Mouse (Mus musculus): Measurements from ENCODE around the gene Cttn. TPM values are rescaled to one million over a fixed set of nuclear protein-coding genes. Genes with fewer than 3 reads are reported as not detected.

Gene Cttn
- total and polyA plus RNA-seq, 3 experiments = 0.55 TPM; not detected in 2

GRCm38 (mm10) chr7:144475741-144476140 lies 4.9 kb upstream of the Cttn start:
- no peak overlapping the region for H3K9ac ChIP-seq (ENCODE audit: insufficient read depth, low read depth)
- H3K4me2 ChIP-seq (ENCODE audit: insufficient read depth, low read depth, poor library complexity, severe bottlenecking) = no peak overlapping the region
- 0 out of 4 replicates have a peak, but pooled peaks cover 0 to 3% of the 10 kb centered on the region in 2 experiments for H3K4me1 ChIP-seq (ENCODE audit: control insufficient read depth in 1 of 2, insufficient read depth in 2 of 2)
- in situ Hi-C loops (cut with MboI; ENCODE audit: low pct_ligation_motif_present, low pct_unique_long_range_greater_than_20kb, low sequenced_read_pairs) = no loop called here
- no peaks in the 10 kb centered on the region for H3K27me3 ChIP-seq (replicated peaks)
- peaks cover 37 to 40% of the 10 kb centered on the region in 2 experiments for H3K36me3 ChIP-seq (replicated peaks in 1 of 2; ENCODE audit: control insufficient read depth in 1 of 2, insufficient read depth in 1 of 2, low read length in 1 of 2)
- no peak overlapping the region for H3K4me3 ChIP-seq (replicated peaks in 1 of 3; ENCODE audit: low read depth in 2 of 3, low read length in 2 of 3, poor library complexity in 1 of 3)
- no peak for DNase-seq (ENCODE audit: extremely low read depth)
- H3K27ac ChIP-seq (ENCODE audit: insufficient read depth, low read depth) = no peak overlapping the region
- no peak for TF ChIP-seq CHD2 (IDR thresholded peaks at IDR 0.05; ENCODE audit: low read length)
- no peak for TF ChIP-seq SIN3A (IDR thresholded peaks at IDR 0.05; ENCODE audit: low read length)
- no peak for TF ChIP-seq RAD21 (IDR thresholded peaks at IDR 0.05; ENCODE audit: low read depth, low read length)
- no peak for TF ChIP-seq ZC3H11A (IDR thresholded peaks at IDR 0.05; ENCODE audit: low read depth, low read length)
- no peak for TF ChIP-seq JUN (IDR thresholded peaks at IDR 0.05; ENCODE audit: insufficient read depth, low read depth, low read length)
- no peak for TF ChIP-seq KAT2A (IDR thresholded peaks at IDR 0.05; ENCODE audit: insufficient replicate concordance, low read length)
- TF ChIP-seq USF2 (conservative IDR thresholded peaks at IDR 0.05; ENCODE audit: low read depth, low read length) = no peak
- no peak for TF ChIP-seq PAX5 (IDR thresholded peaks at IDR 0.05; ENCODE audit: low read length)
- H3K9me3 ChIP-seq (replicated peaks; ENCODE audit: low read length) = peaks cover 1% of the 10 kb centered on the region
- dilution Hi-C loops (cut with MboI; ENCODE audit: extremely low pct_ligation_motif_present, extremely low pct_unique_long_range_greater_than_20kb, low sequenced_read_pairs) = no loop called here
- no peaks in the 10 kb centered on the region for H3K79me2 ChIP-seq (replicated peaks; ENCODE audit: control insufficient read depth, extremely low read depth, insufficient read depth, poor library complexity, severe bottlenecking)

- no peak for DNase-seq (ENCODE audit: extremely low read depth)
- Histone ChIP-seq H3K9me3 (replicated peaks; ENCODE audit: low read length) (peaks cover 6% of the 10 kb centered on the region), H3K79me2 (replicated peaks; ENCODE audit: control insufficient read depth, extremely low read depth, insufficient read depth, poor library complexity, severe bottlenecking) (no peaks in the 10 kb centered on the region), H3K4me2 (ENCODE audit: insufficient read depth, low read depth, poor library complexity, severe bottlenecking) (no peak overlapping the region), H3K27me3 (replicated peaks) (peaks cover 3% of the 10 kb centered on the region), H3K36me3 (replicated peaks in 1 of 2; ENCODE audit: control insufficient read depth in 1 of 2, insufficient read depth in 1 of 2, low read length in 1 of 2) (peaks cover 18 to 19% of the 10 kb centered on the region in 2 experiments), H3K27ac (ENCODE audit: insufficient read depth, low read depth) (no peak overlapping the region), H3K4me1 (ENCODE audit: control insufficient read depth in 1 of 2, insufficient read depth in 2 of 2) (0 out of 4 replicates have a peak, but pooled peaks cover 0 to 3% of the 10 kb centered on the region in 2 experiments), H3K9ac (ENCODE audit: insufficient read depth, low read depth) (no peak overlapping the region), H3K4me3 (replicated peaks in 1 of 3; ENCODE audit: low read depth in 2 of 3, low read length in 2 of 3, poor library complexity in 1 of 3) (no peak overlapping the region)
- dilution Hi-C loops (cut with MboI; ENCODE audit: extremely low pct_ligation_motif_present, extremely low pct_unique_long_range_greater_than_20kb, low sequenced_read_pairs) = no loop called here
- in situ Hi-C loops (cut with MboI; ENCODE audit: low pct_ligation_motif_present, low pct_unique_long_range_greater_than_20kb, low sequenced_read_pairs) = no loop called here
- TF ChIP-seq MYC (IDR thresholded peaks at IDR 0.05; ENCODE audit: low read depth, low read length) (no peak), KAT2A (IDR thresholded peaks at IDR 0.05; ENCODE audit: insufficient replicate concordance, low read length) (no peak), HCFC1 (IDR thresholded peaks at IDR 0.05; ENCODE audit: low read depth, low read length) (no peak), ETS1 (conservative IDR thresholded peaks at IDR 0.05; ENCODE audit: low read depth, low read length) (no peak), ZC3H11A (IDR thresholded peaks at IDR 0.05; ENCODE audit: low read depth, low read length) (no peak), E2F4 (IDR thresholded peaks at IDR 0.05; ENCODE audit: insufficient replicate concordance, low read depth, low read length) (no peak), ZNF384 (IDR thresholded peaks at IDR 0.05; ENCODE audit: low read depth, low read length) (no peak), ELF1 (IDR thresholded peaks at IDR 0.05; ENCODE audit: low read depth, low read length) (no peak), ZMIZ1 (IDR thresholded peaks at IDR 0.05; ENCODE audit: low read depth, low read length) (no peak), EP300 (IDR thresholded peaks at IDR 0.05; ENCODE audit: low read length) (no peak), ZKSCAN1 (IDR thresholded peaks at IDR 0.05; ENCODE audit: borderline replicate concordance, low read depth, low read length) (no peak), NELFE (IDR thresholded peaks at IDR 0.05; ENCODE audit: low read depth, low read length) (no peak), MAZ (IDR thresholded peaks at IDR 0.05; ENCODE audit: low read depth, low read length) (no peak)
These were observed 2.7 kb upstream of the Cttn start for GRCm38 (mm10) chr7:144473486-144473885.

Measured in CH12.LX (cell line).